Mouse (Mus musculus): ENCODE data around the gene Tmem206. TPM values are rescaled to one million over a fixed set of nuclear protein-coding genes. Genes with fewer than 3 reads are reported as not detected.

The Tmem206 gene
- polyA plus RNA-seq, 1 experiment from 2014 or later, result 13.1 TPM

DNA sequence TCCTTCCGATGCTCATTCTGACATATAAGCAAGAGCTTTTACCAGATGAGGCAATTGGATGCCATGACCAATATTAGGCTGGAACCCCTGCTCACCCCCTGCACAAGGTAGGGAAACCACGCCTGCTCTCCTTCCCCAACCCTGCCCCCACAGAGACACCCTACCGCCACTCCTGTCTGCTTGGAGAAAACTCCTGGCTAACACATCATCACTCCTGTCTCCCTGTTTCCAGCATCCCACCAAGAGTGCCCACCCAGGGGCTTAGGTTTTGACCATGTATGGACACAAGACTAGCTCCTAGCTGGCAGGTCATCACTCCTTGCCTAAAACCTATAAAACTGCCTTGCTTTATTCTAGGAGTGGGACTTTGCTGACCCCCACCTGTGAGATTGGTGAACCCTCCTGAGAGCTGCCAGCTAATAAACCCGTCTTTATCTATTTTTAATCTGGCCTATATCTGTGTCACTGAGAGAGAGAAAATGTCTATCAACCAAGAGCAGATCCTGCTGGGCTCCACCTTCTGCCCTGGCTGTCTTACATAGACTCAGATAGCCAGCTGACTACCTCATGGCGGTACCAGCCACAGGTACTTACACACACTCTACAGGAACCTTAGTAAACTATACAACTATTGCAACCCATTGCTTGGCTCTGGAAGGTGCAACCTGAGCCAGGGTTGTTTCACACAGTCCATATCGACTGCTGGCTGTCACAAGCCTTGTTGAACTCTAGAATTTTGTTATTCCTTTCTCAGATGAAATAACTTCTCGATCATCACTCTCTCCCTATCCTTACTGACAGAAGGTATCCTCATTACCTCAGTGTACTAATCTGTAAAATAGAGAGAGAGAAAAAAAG lies 750 bp upstream of the Tmem206 start:
- H3K4me2 ChIP-seq (replicated peaks; ENCODE audit: low read depth, low read length), result peak overlapping the region; percentile 100; the same call in 1 of the 2 replicates
- H3K36me3 ChIP-seq (ENCODE audit: insufficient read depth, low read length), result no peaks in the 10 kb centered on the region
- H3K27me3 ChIP-seq (replicated peaks; ENCODE audit: insufficient read depth, low read length), result no peaks in the 10 kb centered on the region
- H3K4me3 ChIP-seq (ENCODE audit: low read depth, low read length), result no peak overlapping the region
- WGBS, result 79% methylated on average over 7 of the region's 7 CpGs
- H3K9me3 ChIP-seq (ENCODE audit: low read length), result no peaks in the 10 kb centered on the region
- TF ChIP-seq CTCF (IDR thresholded peaks at IDR 0.05) (no peak), EP300 (IDR thresholded peaks at IDR 0.05) (no peak)
- ATAC-seq (no peak), DNase-seq (ENCODE audit: low spot score) (no peak)
- no peak overlapping the region; the same call in 1 of the 2 replicates for H3K27ac ChIP-seq (ENCODE audit: low read length)
- H3K9ac ChIP-seq (replicated peaks; ENCODE audit: low read depth), result no peak overlapping the region
- H3K4me1 ChIP-seq (ENCODE audit: insufficient read depth, low read depth, low read length), result 0 out of 2 replicates have a peak, but pooled peaks cover 3% of the 10 kb centered on the region

DNA sequence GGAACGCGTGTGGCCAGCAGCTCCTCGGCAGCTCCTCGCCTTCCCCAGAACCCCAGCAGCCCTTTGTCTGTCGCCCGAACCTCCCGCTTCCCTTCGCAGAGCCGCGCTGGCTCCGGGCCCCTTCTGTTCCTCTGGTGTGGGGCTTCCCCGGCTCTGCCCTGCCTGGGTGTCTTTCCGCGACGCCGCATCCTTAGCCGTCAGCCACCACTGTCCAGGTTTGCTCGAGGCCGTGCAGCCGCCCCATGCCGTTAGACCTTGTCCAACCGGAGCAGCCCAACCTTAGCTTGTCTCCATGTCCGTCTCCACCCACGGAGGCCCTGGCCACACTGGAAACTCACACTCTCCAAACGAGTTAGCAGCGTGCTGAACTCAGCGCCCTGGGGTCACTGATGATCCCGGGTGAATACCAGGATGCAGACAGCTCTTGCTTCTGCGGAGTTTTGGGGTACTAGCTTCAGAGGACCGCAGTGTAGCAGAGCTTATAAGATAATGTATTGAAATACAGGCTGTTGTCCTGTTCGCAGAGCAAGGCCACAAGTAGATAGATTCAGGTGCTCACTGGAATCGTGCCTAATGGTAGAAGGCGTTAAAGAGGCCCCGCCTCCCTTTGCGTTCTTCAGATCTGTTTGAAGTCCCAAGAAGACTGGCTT lies 646 bp downstream of the Tmem206 start:
- DNase-seq (ENCODE audit: low spot score), result peak; percentile 43
- under 1% methylated on average over 27 of the region's 35 CpGs for WGBS

DNA sequence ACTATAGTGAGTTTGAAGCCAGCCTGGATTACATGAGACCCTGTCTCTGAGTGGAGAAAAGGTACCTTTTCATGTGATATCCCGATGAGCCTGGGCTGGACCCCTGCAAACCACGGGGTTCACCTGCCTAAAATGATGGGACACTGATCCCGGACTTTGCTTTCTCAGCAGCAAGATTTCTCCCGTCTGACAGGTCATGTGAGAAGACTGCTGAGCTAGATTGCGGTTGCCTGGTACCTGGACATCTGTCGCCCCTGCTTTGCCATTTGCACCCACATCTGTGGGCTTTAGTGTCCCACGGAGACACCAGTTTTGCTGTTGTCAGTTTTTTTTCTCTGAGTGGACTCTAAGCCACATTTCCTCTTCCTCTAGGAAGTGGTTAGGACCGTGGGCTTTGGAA lies 1.5 kb downstream of the Tmem206 start:
- no peak for ATAC-seq
- 0 out of 2 replicates have a peak, but pooled peaks cover 3% of the 10 kb centered on the region for H3K4me1 ChIP-seq (ENCODE audit: insufficient read depth, low read depth, low read length)
- DNase-seq (ENCODE audit: low spot score), result no peak
- no peaks in the 10 kb centered on the region for H3K27me3 ChIP-seq (replicated peaks; ENCODE audit: insufficient read depth, low read length)
- 74% methylated on average over 8 of the region's 8 CpGs for WGBS
- no peaks in the 10 kb centered on the region for H3K36me3 ChIP-seq (ENCODE audit: insufficient read depth, low read length)
- no peak overlapping the region for H3K4me2 ChIP-seq (replicated peaks; ENCODE audit: low read depth, low read length)
- TF ChIP-seq CTCF (IDR thresholded peaks at IDR 0.05) (no peak), EP300 (IDR thresholded peaks at IDR 0.05) (no peak)
- no peak overlapping the region for H3K9ac ChIP-seq (replicated peaks; ENCODE audit: low read depth)
- H3K4me3 ChIP-seq (ENCODE audit: low read depth, low read length), result no peak overlapping the region
- H3K9me3 ChIP-seq (ENCODE audit: low read length), result no peaks in the 10 kb centered on the region
- H3K27ac ChIP-seq (ENCODE audit: low read length), result no peak overlapping the region

More for the DNA sequence above, 646 bp downstream of the Tmem206 start:
- peak overlapping the region; percentile 100 for H3K4me2 ChIP-seq (replicated peaks; ENCODE audit: low read depth, low read length)
- peak overlapping the region; percentile 66 for H3K4me3 ChIP-seq (ENCODE audit: low read depth, low read length)
- H3K27me3 ChIP-seq (replicated peaks; ENCODE audit: insufficient read depth, low read length), result no peaks in the 10 kb centered on the region
- peak overlapping the region; percentile 48 for H3K9ac ChIP-seq (replicated peaks; ENCODE audit: low read depth)
- H3K27ac ChIP-seq (ENCODE audit: low read length), result 0 out of 2 replicates have a peak overlapping the region, but pooled peaks have one; percentile 58
- peak; percentile 61 for ATAC-seq
- H3K4me1 ChIP-seq (ENCODE audit: insufficient read depth, low read depth, low read length), result 0 out of 2 replicates have a peak, but pooled peaks cover 3% of the 10 kb centered on the region
- H3K36me3 ChIP-seq (ENCODE audit: insufficient read depth, low read length), result no peaks in the 10 kb centered on the region
- no peaks in the 10 kb centered on the region for H3K9me3 ChIP-seq (ENCODE audit: low read length)
- TF ChIP-seq EP300 (IDR thresholded peaks at IDR 0.05) (no peak), CTCF (IDR thresholded peaks at IDR 0.05) (no peak)

DNA sequence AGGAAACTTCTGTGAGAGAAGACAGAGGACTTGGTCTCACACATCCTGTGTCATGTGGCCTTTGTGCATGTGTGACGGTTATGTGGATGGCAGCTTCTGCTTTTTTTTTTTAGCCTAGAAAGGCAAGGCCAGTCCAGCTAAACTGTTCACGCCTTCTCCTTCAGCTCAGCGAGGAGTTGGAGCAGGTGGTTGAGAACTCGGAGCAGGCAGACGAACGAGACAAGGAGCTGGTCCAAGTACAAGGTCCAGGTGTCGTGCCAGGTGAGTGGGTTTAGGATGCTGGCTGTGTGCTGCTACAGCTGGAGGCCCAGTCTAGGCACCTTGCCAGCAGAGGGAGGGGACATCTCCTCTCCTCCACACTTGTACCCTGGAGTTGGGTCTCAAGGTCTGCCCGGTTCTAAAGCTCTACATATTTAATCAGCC lies 2.3 kb downstream of the Tmem206 start:
- Histone ChIP-seq H3K9me3 (ENCODE audit: low read length) (no peaks in the 10 kb centered on the region), H3K27ac (ENCODE audit: low read length) (no peak overlapping the region), H3K4me1 (ENCODE audit: insufficient read depth, low read depth, low read length) (0 out of 2 replicates have a peak, but pooled peaks cover 3% of the 10 kb centered on the region), H3K9ac (replicated peaks; ENCODE audit: low read depth) (no peak overlapping the region), H3K36me3 (ENCODE audit: insufficient read depth, low read length) (no peaks in the 10 kb centered on the region), H3K4me3 (ENCODE audit: low read depth, low read length) (no peak overlapping the region), H3K27me3 (replicated peaks; ENCODE audit: insufficient read depth, low read length) (no peaks in the 10 kb centered on the region), H3K4me2 (replicated peaks; ENCODE audit: low read depth, low read length) (no peak overlapping the region)
- DNase-seq (ENCODE audit: low spot score), result no peak
- no peak for ATAC-seq
- TF ChIP-seq EP300 (IDR thresholded peaks at IDR 0.05), result no peak
- TF ChIP-seq CTCF (IDR thresholded peaks at IDR 0.05), result no peak
- 54% methylated on average over 8 of the region's 8 CpGs for WGBS

DNA sequence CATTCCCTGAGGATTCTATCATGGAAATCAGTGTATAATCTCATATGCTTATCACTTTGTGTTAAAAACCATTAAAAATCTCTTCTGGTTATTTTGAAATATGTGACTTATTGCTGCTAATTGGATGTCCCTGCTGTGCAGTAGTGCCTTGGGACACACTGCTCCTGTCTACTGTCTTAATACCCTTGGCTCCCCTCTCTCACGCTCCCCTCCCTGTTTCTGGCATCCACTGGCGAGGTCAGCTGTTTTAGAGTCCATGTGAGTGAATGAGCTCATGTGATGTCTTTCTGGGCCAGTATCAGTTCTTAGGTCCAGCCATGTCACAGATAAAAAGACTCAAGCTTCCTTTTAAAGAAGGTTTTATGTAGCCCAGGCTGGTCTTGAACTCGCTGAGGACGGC lies 4.6 kb downstream of the Tmem206 start:
- no peaks in the 10 kb centered on the region for H3K36me3 ChIP-seq (ENCODE audit: insufficient read depth, low read length)
- H3K4me2 ChIP-seq (replicated peaks; ENCODE audit: low read depth, low read length), result no peak overlapping the region
- DNase-seq (ENCODE audit: low spot score), result peak; percentile 62
- no peak overlapping the region for H3K9ac ChIP-seq (replicated peaks; ENCODE audit: low read depth)
- ATAC-seq, result no peak
- H3K9me3 ChIP-seq (ENCODE audit: low read length), result no peaks in the 10 kb centered on the region
- TF ChIP-seq CTCF (IDR thresholded peaks at IDR 0.05), result no peak
- no peak for TF ChIP-seq EP300 (IDR thresholded peaks at IDR 0.05)
- H3K27ac ChIP-seq (ENCODE audit: low read length), result no peak overlapping the region
- 83% methylated on average over 4 of the region's 4 CpGs for WGBS
- no peaks in the 10 kb centered on the region for H3K27me3 ChIP-seq (replicated peaks; ENCODE audit: insufficient read depth, low read length)
- H3K4me1 ChIP-seq (ENCODE audit: insufficient read depth, low read depth, low read length), result 0 out of 2 replicates have a peak, but pooled peaks cover 2% of the 10 kb centered on the region
- no peak overlapping the region for H3K4me3 ChIP-seq (ENCODE audit: low read depth, low read length)

DNA sequence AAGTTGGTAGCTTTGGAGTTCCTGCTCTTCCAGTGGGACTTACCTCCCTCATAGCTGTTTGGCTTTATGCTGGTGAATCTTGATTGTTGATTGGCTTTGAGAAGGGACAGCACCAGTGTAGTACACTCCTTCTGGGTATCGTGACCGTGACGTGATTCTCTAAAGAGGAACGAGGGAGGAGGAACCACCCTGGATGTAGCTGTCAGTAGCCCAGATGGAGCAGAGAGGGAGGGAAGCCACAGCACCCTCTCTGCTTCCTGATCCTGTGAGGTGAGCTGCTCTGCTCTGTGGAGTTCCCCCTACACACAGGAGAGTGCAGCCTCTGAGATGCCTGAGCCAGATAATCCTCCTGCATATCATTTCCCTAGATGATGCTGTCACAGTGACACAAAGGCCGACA lies 8.8 kb downstream of the Tmem206 start:
- 82% methylated on average over 5 of the region's 5 CpGs for WGBS
- TF ChIP-seq CTCF (IDR thresholded peaks at IDR 0.05), result no peak
- no peak for TF ChIP-seq EP300 (IDR thresholded peaks at IDR 0.05)
- 0 out of 2 replicates have a peak, but pooled peaks cover 8% of the 10 kb centered on the region for H3K36me3 ChIP-seq (ENCODE audit: insufficient read depth, low read length)
- DNase-seq (ENCODE audit: low spot score), result no peak
- no peak overlapping the region for H3K4me3 ChIP-seq (ENCODE audit: low read depth, low read length)
- H3K9ac ChIP-seq (replicated peaks; ENCODE audit: low read depth), result no peak overlapping the region
- no peak for ATAC-seq
- H3K4me1 ChIP-seq (ENCODE audit: insufficient read depth, low read depth, low read length), result no peaks in the 10 kb centered on the region
- no peak overlapping the region for H3K27ac ChIP-seq (ENCODE audit: low read length)
- no peaks in the 10 kb centered on the region for H3K9me3 ChIP-seq (ENCODE audit: low read length)
- H3K4me2 ChIP-seq (replicated peaks; ENCODE audit: low read depth, low read length), result no peak overlapping the region
- no peaks in the 10 kb centered on the region for H3K27me3 ChIP-seq (replicated peaks; ENCODE audit: insufficient read depth, low read length)

All from lung, postnatal 0 days (tissue).